Mouse (Mus musculus) regulatory T cell (primary cell): ENCODE measurements around the gene Kcnk6.
"Not testable (repeated sequence)": the region's sequence is repeated elsewhere in the genome, so short reads cannot be mapped to it uniquely, and the experiment has no call there.

Experiments
- in situ Hi-C: fragments of 300-600 bp; cut with MboI, MseI; formaldehyde crosslinking; loops from one replicate; pipeline ENCODE4 v1.15.1; 2025; ENCODE audit warnings: high pct_unique_total_duplicates

Kcnk6 gene

GRCm38 (mm10) chr7:29211415-29212198 is 20.7 kb downstream of the Kcnk6 start:
- in situ Hi-C loops, result loop anchor here (10.0 kb wide), 1 partner anchor 1877 kb away; the partner anchor contains the start of gene Ltbp4

- in situ Hi-C loops, result loop anchor here (10.0 kb wide), 1 partner anchor 1876 kb away; the partner anchor contains the start of gene Ltbp4
Observed at GRCm38 (mm10) chr7:29211013-29211412, 21.3 kb downstream of the Kcnk6 start.

- in situ Hi-C loops, result no loop called here
Observed at GRCm38 (mm10) chr7:29202577-29202976, 29.7 kb downstream of the Kcnk6 start.

GRCm38 (mm10) chr7:29194230-29194629 is 38.1 kb downstream of the Kcnk6 start:
- in situ Hi-C loops, result not testable (repeated sequence)

GRCm38 (mm10) chr7:29181323-29181722 is 51.0 kb downstream of the Kcnk6 start:
- in situ Hi-C loops, result not testable (repeated sequence)

- in situ Hi-C loops, result no loop called here
Observed at GRCm38 (mm10) chr7:29180854-29181236, 51.5 kb downstream of the Kcnk6 start.

GRCm38 (mm10) chr7:29180077-29180853 is 52.0 kb downstream of the Kcnk6 start, which contains the start of gene Psmd8:
Psmd8 (minus strand) TSS chr7:29180701.
- in situ Hi-C loops, result no loop called here

- in situ Hi-C loops, result no loop called here
Observed at GRCm38 (mm10) chr7:29179323-29179722, 53.0 kb downstream of the Kcnk6 start.

- in situ Hi-C loops, result no loop called here
Observed at GRCm38 (mm10) chr7:29178106-29178505, 54.2 kb downstream of the Kcnk6 start.

- in situ Hi-C loops, result no loop called here
Observed at GRCm38 (mm10) chr7:29172390-29173016, 59.8 kb downstream of the Kcnk6 start.
